Mouse (Mus musculus) 3T3-L1 (cell line): Measurements from ENCODE around the gene Otulin.

Experiments
- DNase-seq: peaks from one replicate; pipeline ENCODE4 v3.0.0-alpha.2; 2015; ENCODE audit warnings: low read depth, low spot score

The Otulin gene

DNA sequence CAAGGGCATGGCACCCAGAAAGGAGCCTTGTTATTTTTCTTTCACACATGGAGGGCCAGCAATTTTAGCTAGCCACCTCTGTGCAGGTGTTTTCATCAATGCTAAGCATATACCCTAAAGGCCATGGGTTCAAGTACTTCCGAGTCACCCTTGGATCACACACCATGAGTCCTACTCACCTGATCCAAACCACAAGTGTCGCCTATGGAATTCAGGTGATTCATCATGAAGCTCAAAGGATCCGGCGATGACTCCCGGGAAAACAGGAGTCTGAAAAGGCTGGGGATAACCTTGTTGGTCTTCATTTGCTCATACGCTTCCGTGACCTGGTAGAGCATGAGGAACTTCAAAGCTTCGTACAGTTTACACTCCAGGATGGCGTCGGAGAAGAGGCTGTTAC, 27.4 kb upstream of the Otulin start:
- no peak for DNase-seq

DNA sequence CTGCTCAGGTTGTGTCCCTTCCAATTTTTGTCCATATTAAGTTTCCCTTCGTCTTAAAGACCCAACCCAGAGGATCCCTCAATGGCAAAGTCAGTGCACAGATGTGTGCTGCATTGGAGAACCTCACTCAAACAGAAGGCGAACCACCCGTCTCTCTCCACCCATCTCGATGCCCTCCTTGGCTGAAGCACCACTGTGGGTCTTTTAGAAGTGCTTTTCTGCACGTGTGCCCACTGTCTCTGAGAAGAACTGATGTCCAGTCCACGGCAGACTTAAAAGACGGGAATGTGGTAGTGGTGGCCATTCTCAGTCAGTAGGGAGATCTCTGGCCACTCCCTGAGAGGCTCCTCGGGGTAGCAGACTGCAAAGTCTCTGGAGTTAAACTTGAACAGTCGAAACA, 26.1 kb upstream of the Otulin start:
- no peak for DNase-seq

DNA sequence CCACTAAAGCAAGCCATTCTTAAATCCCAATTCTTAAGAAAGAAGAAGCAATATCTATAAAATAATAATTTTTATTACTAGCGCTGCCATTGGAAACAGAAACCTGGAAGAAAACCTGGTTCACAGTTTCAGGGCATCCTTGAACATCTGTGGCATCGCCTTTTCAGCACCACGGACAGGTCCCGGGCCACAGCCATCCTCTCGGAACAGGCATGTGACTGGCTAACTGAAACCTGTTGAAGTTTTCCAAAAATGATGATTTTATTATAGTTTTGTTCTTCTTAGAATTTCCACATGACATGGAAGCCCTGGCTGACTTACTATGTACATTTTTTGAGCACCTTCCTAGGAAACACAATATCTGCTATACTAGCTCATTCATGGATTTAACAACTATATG, 24.5 kb upstream of the Otulin start:
- DNase-seq = peak; percentile 61

DNA sequence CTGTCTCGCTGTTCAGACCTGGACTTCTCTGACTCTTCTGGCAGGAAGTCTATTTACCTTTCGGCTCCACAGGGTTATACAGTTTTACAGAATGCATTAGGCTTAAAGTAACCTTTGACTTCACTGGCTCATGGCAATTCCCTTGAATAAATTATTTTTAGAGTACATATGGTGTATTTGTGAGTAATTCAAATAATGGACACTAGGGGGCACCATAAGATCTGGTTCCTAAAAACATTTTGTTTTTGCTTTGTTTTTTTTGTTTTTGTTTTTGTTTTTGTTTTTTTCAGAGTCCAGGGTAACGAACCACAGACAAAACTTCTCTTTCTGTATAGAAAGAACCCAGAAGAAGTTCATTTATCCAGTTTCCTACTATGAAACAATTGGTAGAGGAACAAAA, 17.2 kb upstream of the Otulin start:
- peak; percentile 71 for DNase-seq

DNA sequence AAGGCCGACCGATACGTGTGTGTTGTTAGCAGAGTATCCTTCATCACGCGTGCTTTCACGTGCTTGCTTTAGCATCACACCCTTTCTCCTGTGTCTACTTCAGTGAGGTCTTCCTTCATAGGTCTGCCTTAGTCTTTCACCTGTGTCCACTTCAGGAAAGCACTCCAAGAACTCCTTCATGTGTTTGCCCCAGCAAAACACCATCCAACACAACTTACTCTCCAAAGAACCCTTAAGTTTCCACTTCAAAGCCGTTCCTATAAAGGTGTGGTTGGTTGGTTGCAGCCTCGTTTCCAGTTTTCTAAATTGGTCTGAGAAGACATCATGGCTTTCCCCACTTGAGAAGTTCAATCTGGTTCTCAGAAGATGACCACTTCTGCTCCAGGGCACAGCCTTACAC, 16.2 kb upstream of the Otulin start:
- no peak for DNase-seq

DNA sequence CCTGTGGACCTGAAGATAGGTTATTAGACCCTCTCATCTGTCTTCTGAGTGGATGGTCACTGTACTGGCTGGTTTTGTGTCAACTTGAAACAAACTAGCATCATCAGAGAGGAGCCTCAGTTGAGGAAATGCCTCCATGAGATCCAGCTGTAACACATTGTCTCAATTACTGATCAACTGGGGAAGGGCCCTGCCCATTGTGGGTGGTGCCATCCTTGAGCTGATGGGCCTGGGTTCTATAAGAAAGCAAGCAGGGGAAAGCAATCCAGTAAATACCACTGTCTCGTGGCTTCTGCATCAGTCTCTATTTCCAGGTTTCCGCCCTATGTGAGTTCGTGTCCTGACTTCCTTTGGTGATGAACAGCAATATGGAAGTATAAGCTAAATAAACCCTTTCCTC, 14.8 kb upstream of the Otulin start:
- no peak for DNase-seq

DNA sequence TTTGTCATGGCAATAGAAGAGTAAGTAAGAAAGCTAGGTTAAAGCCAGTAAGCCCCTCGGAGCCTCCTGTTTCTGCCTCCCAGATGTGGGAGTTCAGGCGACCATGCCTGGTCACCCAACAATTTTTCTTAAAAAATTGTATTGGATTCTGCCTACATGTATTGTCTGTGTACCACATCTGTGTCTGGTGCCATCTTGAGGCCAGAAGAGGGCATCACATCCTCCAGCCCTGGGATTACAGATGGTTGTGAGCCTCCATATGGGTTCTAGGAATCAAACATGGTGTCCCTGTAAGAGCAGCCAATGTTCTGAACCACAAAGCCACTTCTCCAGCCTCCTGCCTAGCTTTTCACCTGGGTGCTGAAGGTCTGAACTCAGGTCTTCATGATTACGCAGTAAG, 12.4 kb upstream of the Otulin start:
- DNase-seq = peak; percentile 74

DNA sequence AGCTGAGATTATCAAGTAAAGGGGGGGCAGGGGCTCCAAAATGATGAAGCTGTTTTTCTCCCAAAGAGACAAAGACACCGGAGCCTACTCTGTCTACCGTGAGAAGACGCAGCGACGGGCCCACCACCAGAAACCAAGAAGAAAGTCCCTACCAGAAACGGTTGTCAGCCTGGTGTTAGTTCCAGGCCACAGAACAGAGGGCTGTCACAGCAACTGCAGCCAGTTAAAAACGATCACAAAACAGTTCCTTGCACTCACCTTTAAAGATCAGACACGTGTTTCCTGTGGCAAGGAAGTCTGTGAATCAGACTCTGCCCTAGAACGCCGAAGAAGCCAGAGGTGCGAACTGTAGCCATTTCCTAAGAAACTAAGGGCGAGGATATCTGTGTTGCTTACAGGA, 10.7 kb upstream of the Otulin start:
- no peak for DNase-seq

DNA sequence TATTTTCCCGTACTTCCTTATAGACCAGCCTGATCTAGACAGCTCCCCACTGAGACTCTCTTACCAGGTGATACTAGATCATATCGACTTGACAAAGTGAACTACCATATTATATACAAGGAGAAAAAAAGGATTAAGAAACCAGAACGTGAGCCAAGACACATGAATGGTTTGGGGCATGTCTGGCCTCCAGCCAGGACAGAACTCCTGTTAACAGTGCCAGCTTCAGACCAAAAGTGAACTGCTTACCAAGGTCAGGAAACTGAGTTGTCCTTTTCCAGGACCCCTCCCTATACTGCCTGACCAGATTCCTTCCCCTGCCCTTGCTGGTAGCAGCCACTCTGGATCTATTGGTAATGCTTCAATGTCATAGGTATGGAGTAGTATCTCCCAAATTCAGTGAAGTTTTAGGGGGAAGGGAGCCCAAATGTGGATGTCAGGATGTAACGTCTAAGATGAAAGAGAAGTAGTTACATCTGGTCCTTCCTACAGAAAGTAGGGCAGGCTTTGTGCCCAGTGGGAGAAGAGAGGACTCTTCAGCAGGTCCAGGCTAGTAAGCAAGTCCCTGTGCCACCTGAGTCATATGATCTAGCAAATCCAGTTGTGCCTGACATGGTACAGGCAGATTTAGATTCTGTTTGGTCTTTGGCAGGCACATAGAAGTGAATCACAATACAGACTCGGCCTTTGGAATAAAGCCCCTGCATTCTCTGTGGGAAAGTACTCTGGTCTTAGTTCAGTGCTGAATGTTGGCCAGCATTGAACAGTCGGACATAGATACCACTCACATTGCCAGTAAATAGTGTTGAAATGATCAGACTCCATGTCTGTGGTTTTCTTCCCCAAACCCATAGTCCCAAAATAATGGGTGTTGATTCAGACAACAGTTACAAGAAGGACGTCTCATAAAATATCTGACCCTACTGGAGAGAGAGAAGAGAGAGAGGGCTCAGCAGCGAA, 3.7 kb upstream of the Otulin start:
- no peak for DNase-seq

DNA sequence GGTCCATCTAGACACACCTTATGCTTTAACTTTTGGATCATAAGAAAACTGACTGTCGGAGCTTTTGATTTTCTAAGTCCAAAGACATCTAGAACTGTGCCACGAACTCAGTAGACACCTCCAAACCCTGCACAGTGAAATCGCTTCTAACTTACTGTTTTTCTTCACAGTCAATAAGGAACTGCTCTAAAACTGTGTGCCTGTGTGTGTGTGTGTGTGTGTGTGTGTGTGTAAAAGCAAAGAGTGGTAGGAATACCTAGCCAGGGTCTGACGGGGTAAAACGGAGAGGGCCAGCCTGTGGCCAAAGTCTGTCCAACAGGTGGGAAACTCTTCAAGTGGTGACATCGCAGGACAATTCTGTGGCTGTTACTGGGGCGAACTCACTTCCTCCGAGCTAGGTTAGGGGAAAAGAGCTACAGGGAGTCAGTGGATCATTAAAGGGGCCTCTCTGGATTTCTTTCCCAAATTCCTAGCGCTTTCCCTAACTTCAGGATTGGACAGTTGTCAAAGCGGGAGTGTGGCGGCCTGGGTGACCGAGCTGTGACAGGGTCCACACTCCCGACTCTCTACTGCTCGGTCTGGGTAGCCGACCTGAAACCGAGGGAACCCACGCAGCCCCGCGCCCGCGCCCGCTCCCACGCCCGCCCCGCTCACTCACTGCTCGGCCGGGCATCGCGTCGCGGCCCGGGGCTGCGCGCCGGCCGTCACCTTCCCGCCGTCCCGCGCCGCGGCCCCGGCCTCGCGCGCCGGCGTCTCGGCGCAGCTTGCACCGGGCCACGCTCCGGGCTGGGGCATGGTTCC, 493 bp downstream of the Otulin start:
- DNase-seq = peak; percentile 24

DNA sequence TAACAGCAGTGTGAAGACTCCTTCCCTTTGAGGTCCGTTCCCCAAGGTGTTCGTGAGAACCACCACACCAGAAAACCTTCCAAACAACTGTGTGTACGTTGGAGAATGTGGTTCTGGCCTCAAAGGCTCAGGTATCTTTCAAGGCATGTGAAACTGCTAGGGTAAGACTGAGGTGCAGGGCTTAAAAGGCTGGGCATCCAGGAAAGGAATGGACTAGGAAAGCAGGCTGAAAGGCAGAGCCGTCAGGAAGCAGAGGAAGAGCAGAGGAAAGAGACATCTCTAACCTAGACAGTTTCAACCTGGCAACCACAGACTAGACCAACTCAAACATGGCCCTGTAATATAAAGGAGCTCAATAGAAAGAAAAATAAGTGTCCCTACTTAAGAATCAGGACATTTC, 1.4 kb downstream of the Otulin start:
- DNase-seq = no peak

DNA sequence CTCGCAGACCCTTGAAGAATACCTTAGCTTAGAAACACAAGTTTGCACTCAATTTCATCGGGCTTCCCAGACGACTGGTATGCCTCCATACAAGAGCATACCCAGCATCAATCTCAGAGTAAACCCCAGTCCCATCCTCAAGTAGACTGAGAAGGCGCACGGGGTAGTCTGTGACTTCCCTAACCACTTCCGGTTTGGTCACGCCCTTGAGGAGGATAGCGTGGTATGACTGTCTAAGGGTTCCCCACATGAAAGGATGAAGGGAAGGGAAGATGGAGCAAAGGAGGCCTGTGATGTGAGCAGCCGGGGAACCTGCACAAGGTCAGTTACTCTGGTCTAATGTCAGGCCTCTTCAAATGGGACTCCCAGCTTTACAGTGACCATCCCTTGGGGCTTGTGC, 2.7 kb downstream of the Otulin start:
- DNase-seq = no peak

DNA sequence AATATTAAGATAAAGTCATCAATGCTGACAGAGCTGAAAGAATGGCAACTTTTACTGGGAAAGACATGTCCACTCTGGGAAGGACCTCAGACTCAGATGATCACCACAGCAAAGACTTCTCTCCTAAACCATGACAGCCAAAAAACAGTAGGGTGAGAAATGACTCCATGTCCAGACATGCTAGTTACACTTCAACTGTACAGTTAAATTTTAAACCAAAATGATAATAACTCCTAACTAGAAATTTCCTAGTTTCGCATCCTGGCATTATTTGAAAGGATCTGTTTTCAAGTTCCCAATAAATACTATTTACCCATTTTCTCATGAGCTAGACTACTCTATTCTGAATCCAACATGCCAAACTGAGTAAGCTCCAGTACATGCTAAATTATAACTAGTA, 4.2 kb downstream of the Otulin start:
- no peak for DNase-seq

DNA sequence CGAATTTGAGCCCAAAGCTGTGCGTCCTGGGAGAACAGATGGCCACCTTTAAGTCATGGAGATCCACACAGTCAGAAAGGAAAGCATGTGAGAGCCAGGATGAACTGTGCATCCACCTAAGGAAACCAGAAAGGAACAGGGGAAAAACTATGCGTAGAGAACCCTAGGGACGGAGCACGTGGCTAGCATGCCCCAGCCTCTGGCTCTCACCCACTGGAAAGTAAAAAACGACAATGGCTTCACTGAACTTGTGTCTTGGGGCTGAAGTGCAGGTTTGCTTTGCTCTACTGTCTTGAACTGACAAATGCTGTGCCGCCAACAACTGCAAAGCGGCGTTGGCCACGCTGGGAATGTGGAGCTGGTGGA, 4.6 kb downstream of the Otulin start:
- no peak for DNase-seq

DNA sequence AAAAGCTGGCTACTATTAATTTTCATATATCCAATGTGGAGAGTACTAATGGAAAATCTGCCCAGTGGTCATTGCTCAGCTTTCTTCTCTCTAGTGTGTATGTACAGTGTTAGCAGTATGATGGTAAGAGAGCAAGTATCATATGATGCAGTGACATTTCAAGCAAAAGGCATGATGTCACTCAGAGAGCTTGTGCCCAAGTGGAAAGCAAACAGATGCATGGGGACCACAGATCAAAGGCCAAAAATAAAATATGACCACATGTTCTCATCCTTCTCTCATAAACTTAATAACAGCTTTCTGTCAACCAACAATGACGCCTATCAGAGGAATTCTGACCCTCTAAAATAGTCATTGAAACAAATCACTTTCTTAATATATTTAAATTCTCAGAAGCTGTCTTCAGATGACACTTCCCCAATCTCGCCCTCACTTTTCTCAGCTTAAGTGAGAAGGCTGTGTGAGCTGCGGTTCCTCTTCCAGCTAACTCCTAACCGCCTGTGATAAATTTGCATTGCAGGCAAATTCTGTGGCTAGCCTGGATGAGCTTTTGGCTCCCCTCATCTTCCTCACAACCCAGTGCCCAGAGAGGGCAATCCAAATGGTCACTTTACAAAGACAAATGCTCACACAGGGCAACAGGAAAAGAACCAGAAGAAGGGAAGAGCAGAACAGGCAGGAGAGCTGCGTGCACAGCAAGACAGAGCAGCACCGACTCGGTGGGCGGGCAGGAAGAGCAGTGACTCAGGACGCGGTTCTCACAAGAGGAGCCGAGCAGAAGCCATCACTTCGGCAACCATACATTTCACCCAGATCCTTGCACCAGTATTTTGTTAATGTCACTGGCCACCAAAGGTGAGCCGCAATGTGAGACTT, 5.2 kb downstream of the Otulin start:
- no peak for DNase-seq

DNA sequence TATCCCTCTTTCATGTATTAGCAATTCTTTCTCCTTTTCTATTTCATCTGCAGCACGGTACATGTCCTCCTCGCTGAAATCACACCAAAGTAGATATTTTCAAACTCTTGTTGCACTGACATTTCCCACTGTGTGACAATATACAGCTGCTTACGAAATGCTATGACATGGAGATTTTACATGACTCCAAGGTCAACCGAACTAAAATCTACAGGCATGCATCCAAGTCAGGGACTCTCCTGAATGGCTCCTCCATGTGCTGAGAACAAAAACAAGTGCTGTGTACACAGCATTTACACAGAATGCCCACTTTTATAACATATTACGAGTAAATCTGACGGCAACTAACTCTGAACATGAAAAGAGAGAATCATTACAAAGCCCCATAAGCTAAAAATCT, 7.2 kb downstream of the Otulin start:
- no peak for DNase-seq

DNA sequence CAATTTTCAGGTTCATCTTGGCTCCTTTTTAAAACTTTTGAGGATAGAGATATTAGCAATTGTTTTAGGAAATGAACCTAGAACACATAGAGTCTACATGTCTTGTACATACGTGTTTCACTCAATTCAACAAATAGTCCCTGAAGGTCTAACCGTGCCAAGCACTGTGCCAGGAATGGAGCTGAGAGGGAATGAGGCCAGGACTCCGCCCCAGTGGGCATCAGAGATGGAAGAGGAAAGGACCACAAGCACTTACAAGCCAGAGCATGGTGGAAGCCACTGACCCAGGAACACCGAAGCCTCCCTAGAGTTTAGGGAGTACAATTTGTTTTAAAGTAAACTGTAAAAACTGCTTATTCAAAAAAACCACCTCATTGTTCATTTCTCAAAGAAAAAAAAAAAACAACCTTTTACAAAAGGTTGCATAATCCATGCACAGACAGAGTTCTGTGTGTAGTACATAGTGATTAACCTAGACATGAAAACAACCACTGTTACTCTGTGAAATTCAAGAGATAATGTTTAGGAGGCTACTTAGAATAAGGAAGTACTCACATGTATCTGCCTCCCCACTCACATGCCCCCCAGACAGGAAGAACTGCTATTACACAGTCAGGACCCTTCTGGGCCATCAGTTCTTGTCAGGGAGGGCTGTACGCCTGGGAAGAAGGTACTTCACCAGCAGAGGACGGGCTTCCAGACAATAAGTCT, 9.9 kb downstream of the Otulin start:
- DNase-seq = no peak

DNA sequence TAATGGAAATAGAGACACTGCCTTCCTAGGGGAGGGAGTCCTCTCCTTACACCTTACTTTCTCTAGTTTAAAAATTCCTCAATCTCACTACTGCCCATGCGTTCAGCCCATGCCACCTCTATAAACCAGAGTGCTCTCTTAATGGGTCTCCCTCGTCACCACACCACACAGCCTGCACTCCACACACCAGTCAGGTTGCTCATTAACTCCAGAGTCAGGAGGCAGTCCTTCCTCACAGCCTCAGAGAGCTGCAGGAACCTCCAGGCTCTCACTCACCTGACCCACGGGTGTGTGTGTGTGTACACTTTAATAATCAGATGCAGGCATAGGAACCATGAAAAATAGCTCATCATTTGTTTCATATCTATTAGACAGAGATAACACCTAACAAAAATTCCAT, 10.8 kb downstream of the Otulin start:
- DNase-seq = no peak

DNA sequence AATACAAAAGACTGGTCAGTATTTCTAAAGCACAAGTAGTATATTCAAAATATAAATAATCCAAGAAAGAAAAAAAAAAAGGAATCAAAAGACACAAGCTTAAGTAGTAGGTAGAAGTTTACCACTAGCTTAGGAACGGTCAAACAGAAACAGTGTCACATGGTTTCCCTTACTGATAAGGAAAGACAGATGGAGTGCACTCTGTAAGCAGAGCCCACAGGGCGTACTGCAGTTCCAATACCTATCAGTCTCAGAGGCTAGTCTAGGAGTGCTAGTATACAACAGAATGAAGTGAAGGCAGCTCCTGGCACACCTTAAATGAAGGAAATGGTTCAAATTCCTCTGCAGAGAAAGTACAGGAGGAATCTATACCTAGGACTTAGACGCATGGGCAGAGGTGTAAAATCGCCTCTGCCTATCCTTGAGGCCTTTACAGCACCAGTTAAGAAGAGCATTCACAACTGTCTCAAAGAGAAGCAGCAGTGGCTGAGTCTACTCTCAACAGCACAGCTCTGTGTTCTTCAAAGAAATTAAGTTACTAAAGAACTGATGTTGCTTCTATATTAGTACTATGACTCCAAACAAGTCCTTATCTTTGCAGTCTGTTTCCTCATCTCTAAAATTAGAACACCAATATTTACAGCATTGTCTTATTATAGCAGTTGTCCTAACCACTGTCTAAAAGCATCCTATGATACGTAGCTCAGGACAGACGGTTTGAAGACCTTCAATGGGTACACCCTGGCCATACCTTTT, 11.5 kb downstream of the Otulin start:
- DNase-seq = no peak

DNA sequence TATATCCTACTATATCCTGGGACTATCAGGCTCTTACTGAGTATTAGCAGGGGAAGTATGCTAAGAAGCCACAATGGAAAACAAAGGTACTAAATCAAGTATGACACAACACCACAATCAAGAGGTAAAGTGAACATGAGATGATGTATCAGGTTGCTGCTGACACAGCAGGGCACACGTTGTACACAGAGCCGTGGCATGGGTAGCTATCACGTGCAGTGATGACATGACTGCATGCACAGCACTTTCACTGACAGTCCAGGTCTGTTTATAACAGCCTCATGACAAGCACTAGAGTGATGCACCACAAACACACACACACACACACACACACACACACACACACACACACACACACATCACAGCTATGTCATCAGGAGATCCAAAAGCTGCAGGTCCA, 13.3 kb downstream of the Otulin start:
- no peak for DNase-seq

DNA sequence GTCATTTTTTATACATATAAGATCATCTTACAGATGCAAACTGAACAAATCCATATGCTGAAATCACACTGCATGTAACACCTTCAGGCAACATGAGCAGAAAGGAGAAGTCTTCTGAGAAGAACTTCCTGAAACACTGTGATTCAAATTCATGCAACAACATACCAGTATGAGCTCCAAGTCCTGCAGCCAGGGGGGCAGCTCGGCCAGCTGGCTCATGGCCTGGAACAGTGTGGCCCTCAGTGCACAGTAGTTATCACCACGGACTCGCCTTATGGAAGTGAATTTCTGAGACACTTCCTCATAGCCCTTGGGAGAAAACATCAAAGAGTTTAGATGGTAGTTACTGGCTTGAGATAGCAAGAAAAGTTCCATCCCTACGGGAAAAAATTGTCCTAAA, 14.3 kb downstream of the Otulin start:
- no peak for DNase-seq
